Mouse (Mus musculus) cortical plate, adult 2 months (tissue): Measurements from ENCODE around the gene Sptlc3. TPM values are rescaled to one million over a fixed set of nuclear protein-coding genes. Genes with fewer than 3 reads are reported as not detected.

ENCODE experiments used
- H3K27ac ChIP-seq: fragments of 200-500 bp; 2 replicates; pipeline ENCODE4 v1.5.1; 2012; ENCODE audit warnings: low read length, control low read depth, inconsistent platforms; ENCODE audit not compliant: insufficient read depth
- H3K4me1 ChIP-seq: fragments of 200-500 bp; 2 replicates; pipeline ENCODE4 v1.6.1; 2011; ENCODE audit warnings: low read length; ENCODE audit not compliant: control insufficient read depth, insufficient read depth
- H3K4me3 ChIP-seq: fragments of 200-500 bp; 2 replicates; pipeline ENCODE4 v1.5.1; 2011; ENCODE audit warnings: mild to moderate bottlenecking, low read length, control low read depth; ENCODE audit not compliant: insufficient read depth
- CTCF ChIP-seq: fragments of 200-500 bp; IDR thresholded peaks from 2 replicates; pipeline ENCODE4 v1.5.1; 2011; ENCODE audit warnings: mild to moderate bottlenecking, control low read depth, low read length; ENCODE audit not compliant: insufficient read depth; ENCODE audit errors: extremely low read depth
- POLR2A ChIP-seq: fragments of 200-500 bp; IDR thresholded peaks from 2 replicates; pipeline ENCODE4 v1.6.1; 2011; ENCODE audit warnings: mild to moderate bottlenecking, low read length, control low read depth; ENCODE audit not compliant: insufficient read depth; ENCODE audit errors: extremely low read depth
- polyA plus RNA-seq: library from polyadenylated mRNA; depleted of rRNA; stranded (reverse); fragments of >200 nt; gene quantifications from 2 replicates; pipeline ENCODE4 v1.2.3, GENCODE M21; 2012; rRNA removed

Sptlc3 gene
- polyA plus RNA-seq, 1 experiment, result 0.06 TPM

DNA sequence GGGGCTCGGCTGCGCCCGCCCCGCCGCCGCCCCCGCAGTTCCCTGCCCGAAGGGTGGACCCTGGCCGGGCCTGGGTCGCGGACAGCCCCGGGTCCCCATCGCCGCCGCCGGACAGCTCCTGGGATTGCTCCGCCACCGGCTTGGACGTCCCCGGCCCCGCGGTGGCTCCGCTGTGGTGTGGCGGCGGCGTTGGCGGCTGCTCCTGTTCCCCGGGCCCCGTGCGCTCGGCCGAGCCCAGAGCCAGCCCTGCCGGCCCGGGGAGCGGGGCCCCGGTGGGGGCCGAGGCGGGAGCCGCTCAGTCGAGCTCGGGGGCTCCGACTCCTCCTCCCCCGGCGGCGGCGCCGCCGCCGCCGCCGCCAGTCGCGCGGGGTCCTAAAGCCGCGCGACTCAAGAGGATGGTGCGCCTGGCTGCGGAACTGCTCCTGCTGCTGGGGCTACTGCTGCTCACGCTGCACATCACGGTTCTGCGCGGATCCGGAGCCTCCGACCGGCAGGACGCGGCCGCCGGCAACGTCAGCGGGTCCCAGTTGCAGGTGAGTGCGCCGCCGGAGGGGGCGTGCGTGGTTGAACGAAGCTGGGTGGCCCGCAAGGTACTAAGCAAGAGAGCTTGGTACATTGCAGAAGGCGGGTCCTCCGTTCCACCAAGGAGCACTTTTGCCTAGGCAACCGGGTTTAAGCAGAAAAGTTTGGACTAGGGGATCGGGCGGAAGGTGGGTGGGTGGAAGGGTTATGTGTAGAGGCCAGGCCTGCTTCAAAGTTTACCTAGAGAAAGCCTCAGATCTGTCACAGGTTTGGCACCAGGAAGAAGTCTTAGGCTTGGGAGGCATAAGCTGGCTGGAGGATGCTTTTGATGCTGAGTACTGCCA is 184.8 kb downstream of the Sptlc3 start:
- TF ChIP-seq POLR2A, result 0 out of 2 replicates have a peak, but pooled peaks have one; percentile 27
- TF ChIP-seq CTCF, result no peak
- H3K27ac ChIP-seq, result peak overlapping the region; percentile 88
- H3K4me3 ChIP-seq, result peak overlapping the region; percentile 49
- H3K4me1 ChIP-seq, result no peaks in the 10 kb centered on the region

DNA sequence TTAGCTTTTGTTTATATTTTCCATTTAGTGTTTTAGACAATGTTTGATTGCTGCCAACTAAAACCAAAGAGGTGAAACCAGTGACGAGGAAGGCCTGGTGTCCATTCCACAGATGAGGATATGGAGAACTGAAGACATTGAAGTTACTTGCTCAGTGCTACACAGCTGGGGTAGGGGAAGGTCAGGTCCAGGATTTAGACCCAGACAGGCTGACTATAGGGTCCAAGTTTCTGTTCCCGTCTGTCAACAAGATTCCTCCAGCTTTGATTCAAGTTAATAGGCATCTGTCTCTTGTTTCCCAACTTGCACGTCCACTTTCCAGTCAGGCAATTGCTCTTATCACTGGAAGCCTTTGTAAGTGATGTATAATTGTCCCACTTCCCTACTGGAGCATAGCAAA is 188.8 kb downstream of the Sptlc3 start:
- no peak overlapping the region for H3K4me3 ChIP-seq
- no peak for TF ChIP-seq CTCF
- TF ChIP-seq POLR2A, result no peak
- no peaks in the 10 kb centered on the region for H3K4me1 ChIP-seq
- no peak overlapping the region for H3K27ac ChIP-seq

Other genes with a start within 250 kb of the Sptlc3 start
- 2.9 and 3.7 TPM in 2 replicates for gene Ism1, start 184.3 kb downstream of the Sptlc3 start, polyA plus RNA-seq